Mouse (Mus musculus): ENCODE measurements around the gene Cpb1. TPM values are rescaled to one million over a fixed set of nuclear protein-coding genes. Genes with fewer than 3 reads are reported as not detected.

The Cpb1 gene
- polyA plus RNA-seq, 1 experiment from 2014 or later: 3.5 TPM

DNA sequence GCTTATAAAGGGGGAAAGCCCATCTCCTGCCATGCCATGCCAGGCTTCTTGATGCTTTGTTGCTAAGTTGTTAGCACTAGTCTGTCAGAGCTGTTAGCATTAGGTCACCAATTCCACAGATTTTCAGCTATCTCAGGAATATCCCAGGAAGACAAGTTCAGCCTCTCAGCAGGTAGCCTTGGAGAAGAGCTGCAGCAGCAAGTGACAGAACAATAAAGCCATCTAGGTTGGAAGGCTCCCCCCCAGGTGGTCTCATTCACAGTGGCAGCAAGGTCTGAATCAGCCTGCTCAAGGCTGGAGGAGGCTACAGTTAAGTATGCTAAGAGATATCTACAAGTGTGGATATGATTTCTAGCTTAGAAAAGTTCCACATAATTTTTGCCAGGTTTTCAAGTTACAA is 15.8 kb upstream of the Cpb1 start:
- ATAC-seq (ENCODE audit: insufficient read depth) (no peak), DNase-seq (no peak)
- Histone ChIP-seq H3K27ac (ENCODE audit: low read depth) (no peak overlapping the region), H3K27me3 (ENCODE audit: insufficient read depth, low read length) (no peaks in the 10 kb centered on the region), H3K36me3 (ENCODE audit: insufficient read depth) (no peaks in the 10 kb centered on the region), H3K9ac (no peak overlapping the region), H3K4me1 (ENCODE audit: insufficient read depth) (no peaks in the 10 kb centered on the region), H3K4me3 (ENCODE audit: low read depth, low read length) (no peak overlapping the region), H3K9me3 (ENCODE audit: low read depth, low read length) (no peaks in the 10 kb centered on the region), H3K4me2 (no peak overlapping the region)
- no peak for TF ChIP-seq CTCF (IDR thresholded peaks at IDR 0.05; ENCODE audit: low read depth)

DNA sequence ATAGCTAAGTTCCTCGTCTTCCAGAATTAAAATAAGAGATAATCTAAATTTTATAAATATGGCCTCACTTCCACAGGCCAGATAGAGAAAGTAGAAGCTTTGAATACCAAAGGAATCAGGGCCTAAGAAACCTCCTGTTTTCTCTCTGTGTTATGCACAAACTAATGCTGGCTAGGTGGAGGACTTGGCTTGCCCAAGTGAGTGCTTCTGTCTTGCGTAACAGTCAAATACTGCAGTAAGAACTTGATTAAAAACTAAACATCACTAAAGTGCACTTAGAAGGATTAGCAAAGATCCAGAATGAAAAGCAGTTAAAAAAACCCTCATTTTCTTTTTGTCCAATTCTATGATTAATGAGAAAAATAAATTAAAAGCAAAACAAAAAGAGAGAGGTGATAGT is 13.2 kb upstream of the Cpb1 start:
- no peaks in the 10 kb centered on the region for H3K9me3 ChIP-seq (ENCODE audit: low read depth, low read length)
- 75% methylated on average over 2 of the region's 2 CpGs for WGBS
- no peak for TF ChIP-seq CTCF (IDR thresholded peaks at IDR 0.05; ENCODE audit: low read depth)
- H3K4me2 ChIP-seq: no peak overlapping the region
- H3K36me3 ChIP-seq (ENCODE audit: insufficient read depth): no peaks in the 10 kb centered on the region
- no peak overlapping the region for H3K4me3 ChIP-seq (ENCODE audit: low read depth, low read length)
- H3K9ac ChIP-seq: no peak overlapping the region
- no peaks in the 10 kb centered on the region for H3K4me1 ChIP-seq (ENCODE audit: insufficient read depth)
- DNase-seq (peak; percentile 16), ATAC-seq (ENCODE audit: insufficient read depth) (no peak)
- H3K27me3 ChIP-seq (ENCODE audit: insufficient read depth, low read length): no peaks in the 10 kb centered on the region
- no peak overlapping the region for H3K27ac ChIP-seq (ENCODE audit: low read depth)

DNA sequence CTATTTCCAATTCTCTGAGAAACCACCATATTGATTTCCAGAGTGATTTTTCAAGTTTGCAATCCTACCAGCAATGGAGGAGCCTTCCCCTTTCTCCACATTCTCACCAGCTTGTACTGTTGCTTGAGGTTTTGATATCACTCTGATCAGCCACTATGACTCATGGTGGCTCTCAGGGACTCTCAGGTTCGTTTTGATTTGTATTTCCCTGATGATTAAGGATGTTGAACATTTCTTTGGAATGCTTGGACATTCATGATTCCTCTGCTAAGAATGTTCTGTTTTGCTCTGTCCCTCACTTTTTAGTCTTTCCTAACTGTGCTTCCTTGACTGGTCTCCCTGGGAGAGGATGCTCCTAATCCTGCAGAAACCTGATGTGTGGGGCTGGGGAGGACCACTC is 6.3 kb upstream of the Cpb1 start:
- DNase-seq (no peak), ATAC-seq (ENCODE audit: insufficient read depth) (no peak)
- no peaks in the 10 kb centered on the region for H3K9me3 ChIP-seq (ENCODE audit: low read depth, low read length)
- H3K27me3 ChIP-seq (ENCODE audit: insufficient read depth, low read length): no peaks in the 10 kb centered on the region
- H3K4me2 ChIP-seq: no peak overlapping the region
- TF ChIP-seq CTCF (IDR thresholded peaks at IDR 0.05; ENCODE audit: low read depth): no peak
- H3K36me3 ChIP-seq (ENCODE audit: insufficient read depth): no peaks in the 10 kb centered on the region
- H3K27ac ChIP-seq (ENCODE audit: low read depth): no peak overlapping the region
- 55% methylated on average over 1 of the region's 1 CpGs for WGBS
- no peak overlapping the region for H3K9ac ChIP-seq
- no peak overlapping the region for H3K4me3 ChIP-seq (ENCODE audit: low read depth, low read length)
- no peaks in the 10 kb centered on the region for H3K4me1 ChIP-seq (ENCODE audit: insufficient read depth)

DNA sequence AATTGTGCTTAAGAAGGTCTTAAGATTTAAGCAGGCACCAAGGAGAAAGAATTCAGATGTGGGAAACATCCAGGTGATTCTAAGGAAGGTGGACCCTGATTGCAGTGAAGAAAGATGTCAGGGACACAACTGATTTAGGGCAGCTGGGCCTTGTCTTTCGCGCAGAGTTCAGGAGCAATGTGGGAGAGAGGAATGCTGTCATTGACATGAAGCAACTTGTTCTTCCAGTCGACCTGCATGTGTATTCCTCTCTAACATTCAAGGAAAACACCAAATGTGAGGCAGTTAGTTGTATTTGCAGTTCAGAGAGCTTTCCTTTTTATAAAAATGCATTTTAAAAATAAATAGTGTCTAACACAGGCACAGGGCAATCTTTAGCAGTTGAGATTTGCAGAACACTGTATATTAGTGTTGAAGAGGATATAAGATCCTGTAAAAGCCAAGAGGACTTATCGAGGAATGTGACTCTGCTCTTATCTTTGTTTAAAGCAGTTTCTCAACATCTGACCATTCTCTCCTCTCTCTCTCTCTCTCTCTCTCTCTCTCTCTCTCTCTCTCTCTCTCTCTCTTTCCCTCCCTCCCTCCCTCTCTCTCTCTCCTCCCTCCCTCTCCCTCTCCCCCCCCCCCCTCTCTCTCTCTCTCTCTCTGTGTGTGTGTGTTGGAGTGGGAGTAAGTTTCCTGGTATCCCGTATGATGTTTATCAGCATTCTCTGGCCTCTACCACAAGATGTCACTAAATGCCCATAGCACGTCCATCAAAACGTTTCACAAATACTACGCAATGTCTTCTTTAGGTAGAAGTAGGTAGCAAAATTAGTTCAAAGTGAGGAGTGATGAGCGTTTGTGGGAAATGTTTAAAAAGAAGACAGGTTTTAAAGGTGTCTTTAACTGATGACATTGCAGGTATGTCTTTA is 20.7 kb downstream of the Cpb1 start:
- DNase-seq: peak; percentile 77
- peak; percentile 88 for ATAC-seq (ENCODE audit: insufficient read depth)
- peak; percentile 71 for TF ChIP-seq CTCF (IDR thresholded peaks at IDR 0.05; ENCODE audit: low read depth)
- Histone ChIP-seq H3K36me3 (ENCODE audit: insufficient read depth) (no peaks in the 10 kb centered on the region), H3K4me3 (ENCODE audit: low read depth, low read length) (no peak overlapping the region), H3K9me3 (ENCODE audit: low read depth, low read length) (no peaks in the 10 kb centered on the region), H3K9ac (no peak overlapping the region), H3K4me2 (no peak overlapping the region), H3K27ac (ENCODE audit: low read depth) (peak overlapping the region; percentile 6; the same call in 1 of the 2 replicates), H3K4me1 (ENCODE audit: insufficient read depth) (no peaks in the 10 kb centered on the region), H3K27me3 (ENCODE audit: insufficient read depth, low read length) (no peaks in the 10 kb centered on the region)
- 14% methylated on average over 9 of the region's 9 CpGs for WGBS

GRCm38 (mm10) chr3:20243913-20244312 is 31.6 kb downstream of the Cpb1 start:
- no peak overlapping the region for H3K27ac ChIP-seq (ENCODE audit: low read depth)
- no peaks in the 10 kb centered on the region for H3K27me3 ChIP-seq (ENCODE audit: insufficient read depth, low read length)
- no peak overlapping the region for H3K4me3 ChIP-seq (ENCODE audit: low read depth, low read length)
- TF ChIP-seq CTCF (IDR thresholded peaks at IDR 0.05; ENCODE audit: low read depth): no peak
- 57% methylated on average over 1 of the region's 1 CpGs for WGBS
- no peak overlapping the region for H3K9ac ChIP-seq
- ATAC-seq (ENCODE audit: insufficient read depth): no peak
- DNase-seq: no peak
- no peaks in the 10 kb centered on the region for H3K9me3 ChIP-seq (ENCODE audit: low read depth, low read length)
- no peaks in the 10 kb centered on the region for H3K36me3 ChIP-seq (ENCODE audit: insufficient read depth)
- H3K4me1 ChIP-seq (ENCODE audit: insufficient read depth): no peaks in the 10 kb centered on the region
- H3K4me2 ChIP-seq: no peak overlapping the region

GRCm38 (mm10) chr3:20242050-20242449 is 33.5 kb downstream of the Cpb1 start, which contains the start of gene Cpa3:
Gene Cpa3 (minus strand): TSS chr3:20242181.
- no peak within 1 kb of the TSS for H3K4me2 ChIP-seq
- H3K27me3 ChIP-seq (ENCODE audit: insufficient read depth, low read length): no peaks in the 10 kb centered on the region
- no peaks in the 10 kb centered on the region for H3K9me3 ChIP-seq (ENCODE audit: low read depth, low read length)
- TF ChIP-seq CTCF (IDR thresholded peaks at IDR 0.05; ENCODE audit: low read depth): no peak
- H3K4me3 ChIP-seq (ENCODE audit: low read depth, low read length): no peak within 1 kb of the TSS
- 79% methylated on average over 3 of the region's 3 CpGs for WGBS
- ATAC-seq (ENCODE audit: insufficient read depth) (no peak), DNase-seq (no peak)
- H3K36me3 ChIP-seq (ENCODE audit: insufficient read depth): no peaks in the 10 kb centered on the region
- no peak within 1 kb of the TSS for H3K27ac ChIP-seq (ENCODE audit: low read depth)
- H3K9ac ChIP-seq: no peak within 1 kb of the TSS
- H3K4me1 ChIP-seq (ENCODE audit: insufficient read depth): no peaks in the 10 kb centered on the region

GRCm38 (mm10) chr3:20239741-20240140 is 35.8 kb downstream of the Cpb1 start:
- Histone ChIP-seq H3K36me3 (ENCODE audit: insufficient read depth) (no peaks in the 10 kb centered on the region), H3K9me3 (ENCODE audit: low read depth, low read length) (no peaks in the 10 kb centered on the region), H3K27ac (ENCODE audit: low read depth) (no peak overlapping the region), H3K27me3 (ENCODE audit: insufficient read depth, low read length) (no peaks in the 10 kb centered on the region), H3K4me2 (no peak overlapping the region), H3K9ac (no peak overlapping the region), H3K4me1 (ENCODE audit: insufficient read depth) (no peaks in the 10 kb centered on the region), H3K4me3 (ENCODE audit: low read depth, low read length) (no peak overlapping the region)
- DNase-seq (no peak), ATAC-seq (ENCODE audit: insufficient read depth) (no peak)
- 82% methylated on average over 3 of the region's 3 CpGs for WGBS
- no peak for TF ChIP-seq CTCF (IDR thresholded peaks at IDR 0.05; ENCODE audit: low read depth)
